Mouse (Mus musculus) myocyte (in vitro differentiated cells): ENCODE measurements around the gene Creb1.

Source experiments
- CEBPB ChIP-seq: IDR thresholded peaks from 2 replicates; pipeline ENCODE4 v1.6.1; 2011; ENCODE audit warnings: mild to moderate bottlenecking, moderate library complexity; ENCODE audit not compliant: poor library complexity, insufficient read depth, severe bottlenecking
- E2F4 ChIP-seq: IDR thresholded peaks from one replicate; pipeline ENCODE4 v1.6.1; 2011; ENCODE audit warnings: mild to moderate bottlenecking, control low read depth, moderate library complexity; ENCODE audit not compliant: insufficient read depth
- MAX ChIP-seq: IDR thresholded peaks from one replicate; pipeline ENCODE4 v1.6.1; 2011; ENCODE audit warnings: low read depth, mild to moderate bottlenecking, control low read depth
- MYOD1 ChIP-seq, 3 experiments: IDR thresholded peaks; one replicate each; pipeline ENCODE4 v1.6.1; 2011; ENCODE audit warnings: control low read depth in 2 of 3, low read depth in 2 of 3, mild to moderate bottlenecking in 2 of 3, moderate library complexity in 1 of 3; ENCODE audit not compliant: insufficient read length in 2 of 3, control insufficient read depth in 1 of 3
- MYOG ChIP-seq, 3 experiments: IDR thresholded peaks; one replicate each; pipeline ENCODE4 v1.6.1; 2011; ENCODE audit warnings: control low read depth in 2 of 3, low read depth in 2 of 3, mild to moderate bottlenecking in 2 of 3; ENCODE audit not compliant: insufficient read length in 2 of 3, control insufficient read depth in 1 of 3, insufficient read depth in 1 of 3
- POLR2A ChIP-seq: IDR thresholded peaks from one replicate; pipeline ENCODE4 v1.6.1; 2011; ENCODE audit warnings: low read depth, mild to moderate bottlenecking, control low read depth, moderate library complexity; ENCODE audit not compliant: insufficient read length
- POLR2AphosphoS2 ChIP-seq: IDR thresholded peaks from one replicate; pipeline ENCODE4 v1.6.1; 2011; ENCODE audit warnings: low read depth, control low read depth; ENCODE audit not compliant: insufficient read length
- REST ChIP-seq: IDR thresholded peaks from one replicate; pipeline ENCODE4 v1.6.1; 2011; ENCODE audit warnings: mild to moderate bottlenecking, control low read depth, moderate library complexity; ENCODE audit not compliant: insufficient read depth, insufficient read length
- SRF ChIP-seq: IDR thresholded peaks from one replicate; pipeline ENCODE4 v1.6.1; 2011; ENCODE audit warnings: low read depth; ENCODE audit not compliant: control insufficient read depth, insufficient read length
- TCF12 ChIP-seq: IDR thresholded peaks from one replicate; pipeline ENCODE4 v1.6.1; 2011; ENCODE audit warnings: mild to moderate bottlenecking, control low read depth; ENCODE audit not compliant: poor library complexity, insufficient read depth, severe bottlenecking
- TCF3 ChIP-seq: IDR thresholded peaks from one replicate; pipeline ENCODE4 v1.6.1; 2011; ENCODE audit warnings: low read depth, control low read depth; ENCODE audit not compliant: insufficient read length
- USF1 ChIP-seq: IDR thresholded peaks from one replicate; pipeline ENCODE4 v1.6.1; 2011; ENCODE audit warnings: low read depth, mild to moderate bottlenecking, control low read depth, moderate library complexity

GRCm38 (mm10) chr1:64603381-64603780, 70.9 kb downstream of the Creb1 start:
- no peak for TF ChIP-seq POLR2AphosphoS2
- TF ChIP-seq USF1 = no peak
- no peak for TF ChIP-seq POLR2A
- TF ChIP-seq TCF12 = no peak
- no peak for TF ChIP-seq SRF
- no peak for TF ChIP-seq MYOD1 (IDR thresholded peaks at IDR 0.05; ENCODE audit: control insufficient read depth in 1 of 3, insufficient read length in 2 of 3, low read depth in 2 of 3)
- no peak for TF ChIP-seq REST
- TF ChIP-seq MAX = no peak
- TF ChIP-seq TCF3 = no peak
- no peak for TF ChIP-seq E2F4
- TF ChIP-seq CEBPB = no peak
- no peak for TF ChIP-seq MYOG (IDR thresholded peaks at IDR 0.05; ENCODE audit: control insufficient read depth in 1 of 3, insufficient read depth in 1 of 3, insufficient read length in 2 of 3, low read depth in 2 of 3)
